Mouse (Mus musculus) heart, postnatal 0 days (tissue): Measurements from ENCODE around the gene Cpm.

Experiments
- CTCF ChIP-seq: IDR thresholded peaks from 2 replicates; pipeline ENCODE4 v1.5.1; 2016; ENCODE audit warnings: antibody characterized with exemption, control low read depth, low read depth
- EP300 ChIP-seq: IDR thresholded peaks from 2 replicates; pipeline ENCODE4 v1.6.1; 2016; ENCODE audit warnings: antibody characterized with exemption, low read depth

DNA sequence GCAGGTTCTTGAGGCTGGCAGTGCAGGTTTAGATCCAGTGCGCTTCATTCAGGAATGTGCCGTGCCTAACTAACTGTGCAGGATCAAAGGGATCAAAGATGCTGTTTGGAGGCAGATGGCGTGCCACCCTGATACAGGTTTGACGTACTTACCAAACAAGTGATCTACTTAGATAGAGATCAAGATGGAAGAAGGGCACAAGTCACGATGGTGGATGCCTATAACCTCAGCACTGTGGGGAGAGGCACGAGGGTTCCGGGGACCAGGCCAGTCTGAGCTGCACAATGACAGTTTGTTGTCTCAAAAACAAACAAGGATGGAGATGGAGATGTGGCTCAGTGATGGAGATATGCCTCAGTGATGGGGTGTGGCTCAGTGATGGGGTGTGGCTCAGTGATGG is 21.4 kb downstream of the Cpm start:
- TF ChIP-seq CTCF (no peak), EP300 (no peak)
